Mouse (Mus musculus): ENCODE measurements around the gene Schip1.

GRCm38 (mm10) chr3:68581591-68581990, 517.0 kb downstream of the Schip1 start:
- no peak for TF ChIP-seq CTCF (conservative IDR thresholded peaks at IDR 0.05; ENCODE audit: insufficient read depth, insufficient read length, low read depth, low read length)
- no peak for TF ChIP-seq POLR2A (IDR thresholded peaks at IDR 0.05; ENCODE audit: low read depth, low read length)

Measured in kidney, adult 2 months (tissue).